Mouse (Mus musculus): ENCODE measurements at regions not wholly inside any gene's neighbourhood (a gene's known extent, or its start where the extent isn't known, plus 50 kb on each side); places are given as distances from the start of the nearest gene placed in this dataset.

GRCm38 (mm10) chr16:49965528-49966250, 165.4 kb downstream of the Cd47 start:
- DNase-seq (ENCODE audit: low spot score in 2 of 2): peak in 1 of 2 experiments; percentile 25
- intact Hi-C loops (cut with DNase I): no loop called here

DNA sequence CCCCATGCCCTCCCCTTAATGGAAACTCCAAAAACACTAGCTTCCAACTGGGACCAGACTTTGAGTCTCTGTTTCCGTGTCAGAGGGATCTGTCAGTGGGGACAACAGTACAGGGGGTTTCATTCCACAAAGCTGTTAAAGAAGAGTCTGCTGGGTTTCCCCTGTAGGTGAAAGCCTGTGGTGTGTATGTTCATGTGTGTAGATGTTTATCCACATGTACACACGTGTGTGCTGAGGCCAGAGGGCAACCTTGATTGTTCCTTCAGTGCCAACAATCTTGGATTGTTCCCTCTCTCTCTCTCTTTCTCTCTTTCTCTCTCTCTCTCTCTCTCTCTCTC, 165.9 kb downstream of the Cd47 start:
- no peak for DNase-seq (ENCODE audit: low spot score in 2 of 2)
- intact Hi-C loops (cut with DNase I): no loop called here

GRCm38 (mm10) chr16:49967110-49967509, 166.8 kb downstream of the Cd47 start:
- intact Hi-C loops (cut with DNase I): no loop called here
- DNase-seq (ENCODE audit: low spot score in 2 of 2): no peak

DNA sequence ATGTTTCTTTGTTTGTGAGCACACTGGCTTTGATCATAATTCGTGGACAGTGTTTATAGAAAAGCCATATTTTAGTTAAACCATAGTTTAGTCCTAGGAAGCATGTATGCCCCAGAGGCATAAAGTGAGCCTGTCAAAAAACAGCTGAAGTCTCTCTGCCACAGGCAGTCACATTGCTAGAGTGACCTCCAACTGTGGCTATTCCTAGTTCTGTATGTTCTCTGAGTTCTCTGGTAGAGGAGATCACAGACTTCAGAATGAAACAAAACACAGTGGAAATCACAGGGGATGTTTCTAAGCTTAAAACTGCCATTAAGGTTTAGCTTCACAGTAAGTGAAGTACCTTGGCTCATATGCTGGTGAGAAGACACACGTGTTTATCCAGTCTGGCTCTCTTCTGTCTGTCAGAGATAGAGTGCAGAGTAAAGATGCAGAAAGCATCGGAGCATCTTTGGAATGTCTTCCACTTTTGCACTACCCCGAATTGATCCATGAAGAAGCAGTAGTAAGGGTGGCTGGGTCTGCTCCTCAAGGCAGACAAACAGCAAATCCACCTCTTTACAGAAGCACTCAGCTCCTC, 168.0 kb downstream of the Cd47 start:
- no peak for DNase-seq (ENCODE audit: low spot score in 2 of 2)
- intact Hi-C loops (cut with DNase I): no loop called here

- intact Hi-C loops (cut with DNase I): no loop called here
- DNase-seq (ENCODE audit: low spot score in 2 of 2): no peak
Measured at GRCm38 (mm10) chr16:49969035-49969434, 168.7 kb downstream of the Cd47 start.

- intact Hi-C loops (cut with DNase I): no loop called here
- no peak for DNase-seq (ENCODE audit: low spot score in 2 of 2)
Measured at GRCm38 (mm10) chr16:49969693-49970296, 169.5 kb downstream of the Cd47 start.

DNA sequence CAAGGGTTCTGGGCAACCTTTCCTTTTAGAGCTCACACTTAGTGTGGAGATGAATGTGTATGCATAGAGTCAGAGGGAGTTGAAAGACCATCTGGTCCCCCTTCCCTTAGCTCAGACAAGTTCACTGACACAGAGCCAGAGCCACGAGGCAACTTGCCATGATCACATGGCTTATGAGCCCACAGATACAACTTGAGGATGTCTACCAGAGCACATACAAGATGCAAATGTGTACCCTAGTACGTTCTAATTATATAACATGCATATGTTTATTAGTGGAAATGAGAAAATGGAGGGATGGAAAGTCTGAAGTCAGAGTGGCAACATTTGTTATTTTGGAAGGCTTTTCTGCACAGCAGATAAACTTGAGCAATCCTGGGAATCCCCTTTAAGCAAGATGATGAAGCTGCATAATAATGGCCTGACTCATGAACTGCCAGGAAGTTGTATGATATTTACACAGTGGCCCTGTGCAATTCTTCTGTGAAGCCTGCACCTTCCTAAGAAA, 170.0 kb downstream of the Cd47 start:
- intact Hi-C loops (cut with DNase I): no loop called here
- no peak for DNase-seq (ENCODE audit: low spot score in 2 of 2)

DNA sequence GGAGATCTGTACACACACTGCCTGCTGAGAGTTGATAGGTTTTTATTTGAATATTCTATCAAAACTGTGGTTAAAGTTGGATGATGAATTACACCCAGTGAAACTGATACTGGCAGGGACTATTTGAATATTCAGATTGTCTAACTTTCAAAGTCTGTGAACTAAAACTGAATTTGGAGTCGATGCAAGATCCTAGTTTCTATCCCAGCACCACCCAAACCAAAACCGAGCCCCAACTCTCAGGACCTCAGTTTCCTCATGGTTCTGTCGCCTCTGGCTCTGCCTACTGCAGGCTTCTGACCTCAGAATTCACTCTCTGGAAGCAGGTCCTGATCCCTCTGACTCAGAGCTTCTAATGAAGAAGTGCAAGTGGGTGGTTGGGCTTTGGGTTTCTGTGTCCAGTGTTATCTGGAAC, 170.8 kb downstream of the Cd47 start:
- no peak for DNase-seq (ENCODE audit: low spot score in 2 of 2)
- intact Hi-C loops (cut with DNase I): no loop called here

DNA sequence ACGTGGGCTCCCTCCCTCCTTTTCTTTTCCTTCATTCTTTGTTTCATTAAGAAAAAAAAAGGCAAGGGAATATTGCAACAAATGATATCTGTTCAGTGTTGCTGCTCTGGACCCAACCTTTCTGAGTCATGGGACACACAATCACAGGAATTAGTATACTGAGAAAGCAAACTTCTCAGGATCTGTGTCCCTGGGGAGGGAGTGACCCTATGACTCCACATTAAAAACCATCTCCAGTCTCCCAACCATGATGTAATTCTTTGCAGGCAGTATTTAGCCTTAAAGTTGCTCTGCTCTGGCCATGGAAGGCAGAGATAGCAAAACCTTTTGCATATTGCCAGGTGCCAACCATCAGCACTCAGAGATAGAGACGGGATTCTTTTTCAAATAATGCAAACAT, 176.9 kb downstream of the Cd47 start:
- intact Hi-C loops (cut with DNase I): no loop called here
- DNase-seq (ENCODE audit: low spot score in 2 of 2): no peak

GRCm38 (mm10) chr16:49979426-49979940, 179.2 kb downstream of the Cd47 start:
- intact Hi-C loops (cut with DNase I): no loop called here
- no peak for DNase-seq (ENCODE audit: low spot score in 2 of 2)

DNA sequence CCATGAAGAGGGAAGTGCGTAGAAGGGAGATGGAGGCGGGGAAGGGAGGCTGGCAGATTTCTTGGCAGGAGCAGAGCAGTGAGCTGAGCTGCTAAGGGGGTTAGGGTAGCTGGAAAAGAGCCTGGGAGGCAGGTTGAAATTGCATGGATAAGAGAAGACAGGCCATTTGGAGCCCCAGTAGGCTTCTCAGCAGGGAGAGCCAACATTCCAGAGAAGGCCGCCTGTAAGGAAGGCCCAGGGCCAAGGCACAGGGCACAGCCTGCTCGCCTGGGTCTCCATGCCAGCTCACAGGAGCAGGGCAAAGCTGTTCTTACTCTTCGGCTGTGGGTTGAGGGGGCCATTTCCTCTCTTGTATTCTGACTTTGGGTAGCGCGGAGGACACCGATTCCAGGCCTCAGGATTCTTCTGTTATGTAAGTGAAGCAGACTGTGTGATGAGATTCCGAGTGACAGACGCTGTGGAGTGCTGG, 179.9 kb downstream of the Cd47 start:
- DNase-seq (ENCODE audit: low spot score in 2 of 2): peak; percentile 27 to 28
- intact Hi-C loops (cut with DNase I): no loop called here

GRCm38 (mm10) chr16:49982180-49982579, 181.8 kb downstream of the Cd47 start:
- intact Hi-C loops (cut with DNase I): no loop called here
- no peak for DNase-seq (ENCODE audit: low spot score in 2 of 2)

DNA sequence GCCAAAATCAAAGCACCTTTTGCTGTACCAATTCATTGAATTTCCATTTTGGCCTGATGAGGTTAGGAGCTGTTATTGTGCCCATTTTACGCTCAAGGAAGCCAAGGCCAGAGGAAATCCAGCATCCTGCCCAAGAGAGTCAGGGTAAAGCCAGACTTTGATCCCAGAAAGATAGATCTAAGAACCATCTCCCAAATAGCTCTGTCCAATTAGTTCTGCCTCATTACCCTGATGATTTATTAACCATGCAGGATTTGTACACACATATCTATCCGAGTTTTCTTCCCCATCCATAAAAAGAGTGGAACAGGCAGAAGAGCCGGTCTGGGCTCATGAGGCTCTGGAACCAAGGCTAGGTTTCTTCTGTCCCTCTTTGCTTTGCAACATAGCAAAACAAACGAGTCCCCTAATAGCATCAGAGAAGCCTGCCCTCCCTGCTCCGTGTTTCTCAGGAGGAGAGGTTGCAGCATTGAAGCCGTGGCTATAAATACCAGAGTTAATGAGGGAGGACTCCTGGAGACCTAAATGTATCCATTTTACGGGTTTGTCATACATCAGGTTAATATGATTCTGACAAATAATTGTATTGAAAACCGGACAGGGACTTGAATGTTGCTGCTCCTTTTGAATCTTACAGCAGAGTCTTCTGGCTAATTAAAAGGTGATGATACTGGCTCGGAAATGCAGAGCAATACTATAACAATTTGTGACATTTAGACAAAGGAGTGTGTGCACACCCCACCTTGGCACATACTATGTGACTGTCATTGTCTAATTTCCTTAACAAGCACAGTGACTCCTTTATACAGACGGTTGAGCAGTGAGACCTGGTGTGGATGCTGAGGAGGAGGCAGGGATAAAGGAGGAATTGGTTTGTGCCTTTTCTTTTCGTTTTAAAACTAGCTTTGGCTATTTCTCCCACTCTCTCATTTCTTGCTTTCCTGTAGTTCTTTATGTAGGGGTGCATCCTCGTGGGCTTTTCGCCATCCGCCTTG, 185.0 kb downstream of the Cd47 start:
- no peak for DNase-seq (ENCODE audit: low spot score in 2 of 2)
- intact Hi-C loops (cut with DNase I): no loop called here

DNA sequence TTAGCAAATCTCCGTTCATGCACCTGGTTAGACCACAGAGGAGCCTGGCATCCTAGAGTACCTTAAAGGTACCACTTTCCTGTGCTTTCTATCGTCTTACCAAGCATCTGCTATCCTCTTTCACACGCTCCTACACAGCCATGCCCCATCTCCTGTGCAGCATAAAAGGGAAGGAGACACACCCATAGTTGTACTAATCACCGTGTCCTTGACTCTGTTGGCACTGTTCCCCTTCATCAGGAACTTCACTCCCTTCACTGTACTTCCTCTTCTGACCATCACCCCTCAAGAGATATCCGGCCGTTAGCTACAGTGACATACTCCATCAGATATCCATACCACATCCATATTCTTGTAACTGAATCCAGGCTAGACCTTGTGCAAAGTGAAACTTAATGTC, 186.6 kb downstream of the Cd47 start:
- intact Hi-C loops (cut with DNase I): no loop called here
- no peak for DNase-seq (ENCODE audit: low spot score in 2 of 2)

- intact Hi-C loops (cut with DNase I): no loop called here
- DNase-seq (ENCODE audit: low spot score in 2 of 2): no peak
Measured at GRCm38 (mm10) chr16:49995822-49996221, 195.5 kb downstream of the Cd47 start.

GRCm38 (mm10) chr16:49996593-49996992, 196.3 kb downstream of the Cd47 start:
- no peak for DNase-seq (ENCODE audit: low spot score in 2 of 2)
- intact Hi-C loops (cut with DNase I): no loop called here

DNA sequence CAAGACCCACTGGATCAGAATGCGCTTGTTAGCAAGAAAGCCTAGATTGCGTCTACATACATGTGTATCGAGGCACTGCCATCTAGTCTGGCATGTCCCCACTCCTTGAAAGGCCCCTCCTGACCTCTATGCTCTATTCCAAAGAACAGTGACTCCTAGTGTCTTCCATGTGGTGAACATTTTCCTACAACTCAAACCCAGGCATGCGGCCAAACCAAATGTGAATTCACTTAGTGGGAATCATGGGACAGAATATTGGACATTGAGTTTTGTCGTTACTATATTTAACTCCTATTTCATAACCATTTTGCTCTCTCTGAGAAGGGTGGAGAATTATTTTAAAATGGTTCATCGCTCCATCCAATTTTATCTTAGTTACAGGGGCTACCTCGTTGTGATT, 196.7 kb downstream of the Cd47 start:
- no peak for DNase-seq (ENCODE audit: low spot score in 2 of 2)
- intact Hi-C loops (cut with DNase I): no loop called here

DNA sequence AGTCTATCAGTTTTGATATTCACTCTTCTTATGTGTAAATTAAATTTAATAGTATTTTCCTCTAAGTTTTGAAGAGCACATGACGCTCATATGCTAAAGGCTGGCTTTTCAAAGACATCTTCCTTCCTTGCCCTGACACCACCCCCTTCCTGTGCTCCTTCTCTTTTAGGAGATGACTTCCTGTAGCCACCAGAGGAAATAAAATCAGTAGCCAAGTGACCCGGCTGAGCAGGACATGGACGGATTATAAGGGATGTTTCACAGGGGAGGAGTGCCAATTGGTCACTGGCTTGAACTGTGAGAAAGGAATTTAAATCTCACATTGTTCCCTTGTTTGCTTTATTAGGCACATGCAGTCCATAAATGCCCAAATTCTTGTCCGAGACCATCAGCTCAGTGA, 200.5 kb downstream of the Cd47 start:
- DNase-seq (ENCODE audit: low spot score in 2 of 2): no peak
- intact Hi-C loops (cut with DNase I): no loop called here

- intact Hi-C loops (cut with DNase I): no loop called here
- DNase-seq (ENCODE audit: low spot score in 2 of 2): no peak
Measured at GRCm38 (mm10) chr16:50001662-50002455, 201.5 kb downstream of the Cd47 start.
